8 mouse cellular contexts compared by ENCODE assay signal in the genomic region with DNA sequence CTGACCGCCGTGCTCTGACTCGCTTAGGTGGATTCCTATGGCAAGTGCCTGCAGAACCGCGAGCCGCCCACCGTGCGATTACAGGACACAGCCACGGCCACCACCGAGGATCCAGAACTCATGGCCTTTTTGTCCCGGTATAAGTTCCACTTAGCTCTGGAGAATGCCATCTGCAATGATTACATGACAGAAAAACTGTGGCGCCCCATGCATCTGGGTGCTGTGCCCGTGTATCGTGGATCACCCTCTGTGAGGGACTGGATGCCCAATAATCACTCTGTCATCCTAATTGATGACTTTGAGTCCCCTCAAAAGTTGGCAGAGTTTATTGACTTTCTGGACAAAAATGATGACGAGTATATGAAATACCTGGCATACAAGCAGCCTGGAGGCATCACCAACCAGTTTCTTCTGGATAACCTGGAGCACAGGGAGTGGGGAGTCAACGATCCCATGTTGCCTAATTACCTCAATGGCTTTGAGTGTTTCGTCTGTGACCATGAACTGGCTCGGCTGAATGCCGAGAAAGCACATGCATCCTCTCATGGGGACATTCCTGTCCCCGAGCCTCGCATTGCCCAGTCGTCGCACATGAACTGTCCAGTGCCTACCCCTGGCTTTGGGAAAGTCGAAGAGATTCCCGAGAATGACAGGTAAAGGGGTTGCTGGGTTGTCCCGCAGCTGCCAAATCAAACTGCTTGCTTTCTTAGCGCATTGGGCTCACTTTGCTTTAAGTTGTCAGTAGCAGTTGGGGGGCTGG. TPM values are rescaled to one million over a fixed set of nuclear protein-coding genes. Genes with fewer than 3 reads are reported as not detected.
DNase-seq lines count a peak whose midpoint lies in the region; ATAC-seq lines count a peak whose summit lies in the region.

No protein-coding gene starts in this region.

- H3K27me3 ChIP-seq in heart, embryonic 12.5 days (replicated peaks) = no peaks in the 10 kb centered on the region
- H3K27me3 ChIP-seq in limb, embryonic 15.5 days = no peaks in the 10 kb centered on the region

- peak overlapping the region; percentile 99 for H3K27ac ChIP-seq in heart, embryonic 12.5 days (ENCODE audit: poor library complexity, severe bottlenecking)
- H3K27ac ChIP-seq in limb, embryonic 15.5 days = peak overlapping the region; percentile 98

- H3K4me1 ChIP-seq in heart, embryonic 12.5 days (replicated peaks) = peaks cover 59% of the 10 kb centered on the region
- H3K4me1 ChIP-seq in limb, embryonic 15.5 days = peaks cover 40% of the 10 kb centered on the region

- peak; percentile 21 to 25 for DNase-seq in lung, adult 18-20 months
- DNase-seq in lung, postnatal 4 days = no peak
- peak; percentile 69 for DNase-seq in cerebellum, adult 9-10 months
- DNase-seq in skeletal muscle tissue, adult 2 months (ENCODE audit: low read depth, low spot score) = peak; percentile 18
- no peak for DNase-seq in embryo, embryonic 9.5 days (ENCODE audit: extremely low spot score)
- DNase-seq in natural killer cell, adult 2 months (ENCODE audit: low spot score in 2 of 2) = no peak

- H3K9ac ChIP-seq in heart, embryonic 12.5 days = peak overlapping the region; percentile 97
- peak overlapping the region; percentile 98 for H3K9ac ChIP-seq in limb, embryonic 15.5 days

- no peaks in the 10 kb centered on the region for H3K9me3 ChIP-seq in heart, embryonic 12.5 days (replicated peaks)
- H3K9me3 ChIP-seq in limb, embryonic 15.5 days = no peaks in the 10 kb centered on the region

- WGBS in heart, embryonic 12.5 days = 13% methylated on average over 27 of the region's 27 CpGs
- WGBS in limb, embryonic 15.5 days = 11% methylated on average over 27 of the region's 27 CpGs

- H3K4me2 ChIP-seq in heart, embryonic 12.5 days = peak overlapping the region; percentile 88
- peak overlapping the region; percentile 69 for H3K4me2 ChIP-seq in limb, embryonic 15.5 days

- peak overlapping the region; percentile 96 for H3K4me3 ChIP-seq in heart, embryonic 12.5 days
- H3K4me3 ChIP-seq in limb, embryonic 15.5 days = peak overlapping the region; percentile 96

- peaks cover 56% of the 10 kb centered on the region for H3K36me3 ChIP-seq in heart, embryonic 12.5 days
- peaks cover 49% of the 10 kb centered on the region for H3K36me3 ChIP-seq in limb, embryonic 15.5 days

- no peak for ATAC-seq in heart, embryonic 12.5 days (ENCODE audit: insufficient number of reproducible peaks, low FRiP score)
- no peak for ATAC-seq in limb, embryonic 15.5 days (ENCODE audit: insufficient number of reproducible peaks, low FRiP score, low TSS enrichment, low read depth)

RNA-seq across cellular contexts. Expression of gene Fut11, which starts 1.2 kb away (rescaled TPM):
- polyA plus RNA-seq in heart, embryonic 12.5 days (2016; fragmentation: Nextera tagmentation; extraction: Ambion mirVana) = 20.4 and 21.2 TPM in 2 replicates
- polyA plus RNA-seq in limb, embryonic 15.5 days (2015; fragmentation: Nextera tagmentation; extraction: Ambion mirVana) = 31.9 and 33.5 TPM in 2 replicates

RNA-seq across cellular contexts. Expression of gene Chchd1, which starts 6.9 kb away (rescaled TPM):
- polyA plus RNA-seq in heart, embryonic 12.5 days (2016; fragmentation: Nextera tagmentation; extraction: Ambion mirVana) = 232 and 236 TPM in 2 replicates
- polyA plus RNA-seq in limb, embryonic 15.5 days (2015; fragmentation: Nextera tagmentation; extraction: Ambion mirVana) = 144 and 165 TPM in 2 replicates

RNA-seq across cellular contexts. Expression of gene Zswim8, which starts 11.4 kb away (rescaled TPM):
- 32.4 and 34.0 TPM in 2 replicates for polyA plus RNA-seq in heart, embryonic 12.5 days (2016; fragmentation: Nextera tagmentation; extraction: Ambion mirVana)
- 28.0 and 34.5 TPM in 2 replicates for polyA plus RNA-seq in limb, embryonic 15.5 days (2015; fragmentation: Nextera tagmentation; extraction: Ambion mirVana)

RNA-seq across cellular contexts. Expression of gene Sec24c, which starts 21.8 kb away (rescaled TPM):
- polyA plus RNA-seq in heart, embryonic 12.5 days (2016; fragmentation: Nextera tagmentation; extraction: Ambion mirVana) = 93.4 and 97.4 TPM in 2 replicates
- polyA plus RNA-seq in limb, embryonic 15.5 days (2015; fragmentation: Nextera tagmentation; extraction: Ambion mirVana) = 79.3 and 80.3 TPM in 2 replicates

RNA-seq across cellular contexts. Expression of gene Synpo2l, which starts 27.8 kb away (rescaled TPM):
- polyA plus RNA-seq in heart, embryonic 12.5 days (2016; fragmentation: Nextera tagmentation; extraction: Ambion mirVana) = 181 and 191 TPM in 2 replicates
- 20.6 and 45.9 TPM in 2 replicates for polyA plus RNA-seq in limb, embryonic 15.5 days (2015; fragmentation: Nextera tagmentation; extraction: Ambion mirVana)

Comparison
In these comparisons a context has a peak if more than half of its experiments do, and no peak if none do; other contexts are left out.
1. DNase-seq: peak in lung, adult 18-20 months (2 of 2), cerebellum, adult 9-10 months (single experiment) and skeletal muscle tissue, adult 2 months (single experiment); none in lung, postnatal 4 days (0 of 2), embryo, embryonic 9.5 days (single experiment) and natural killer cell, adult 2 months (0 of 2).